In genomic region chr2:38583982-38584381, GRCm38 (mm10) we compare ENCODE assay signal across 18 mouse cellular contexts. TPM values are rescaled to one million over a fixed set of nuclear protein-coding genes. Genes with fewer than 3 reads are reported as not detected.
DNase-seq lines count a peak whose midpoint lies in the region; ATAC-seq and TF ChIP-seq lines count a peak whose summit lies in the region.
"Had no signal": no experiment of that assay in that cellular context is flagged by ENCODE, and none has a peak within 500 bp of the region (broad histone marks: within the 10 kb centered on the region; RNA-seq: fewer than 3 reads in every experiment).

No protein-coding gene starts in this region.

- no peak for TF ChIP-seq POLR2A in liver, adult 2 months (IDR thresholded peaks at IDR 0.05; ENCODE audit: extremely low read depth, insufficient read depth, low read length)

- TF ChIP-seq EP300 in liver, postnatal 0 days (IDR thresholded peaks at IDR 0.05; ENCODE audit: low read depth) = no peak

- H3K9ac ChIP-seq in liver, adult 2 months (ENCODE audit: low read depth, low read length) = no peak overlapping the region
- no peak overlapping the region for H3K9ac ChIP-seq in liver, postnatal 0 days (replicated peaks)
- no peak overlapping the region; the same call in none of the 2 replicates for H3K9ac ChIP-seq in forebrain, embryonic 11.5 days (ENCODE audit: low read length)
- no peak overlapping the region for H3K9ac ChIP-seq in hindbrain, embryonic 13.5 days
- no peak overlapping the region for H3K9ac ChIP-seq in midbrain, embryonic 16.5 days (ENCODE audit: low read depth, low read length)
- H3K9ac ChIP-seq: heart, embryonic 13.5 days; limb, embryonic 12.5 days had no signal

- H3K36me3 ChIP-seq in liver, adult 2 months (ENCODE audit: control insufficient read depth, insufficient read depth, low read length) = peaks cover 12% of the 10 kb centered on the region
- H3K36me3 ChIP-seq in liver, postnatal 0 days (replicated peaks; ENCODE audit: insufficient read depth, low read length) = peaks cover 45% of the 10 kb centered on the region
- H3K36me3 ChIP-seq in forebrain, embryonic 11.5 days (ENCODE audit: control insufficient read depth, insufficient read depth, low read length) = 0 out of 2 replicates have a peak, but pooled peaks cover under 1% of the 10 kb centered on the region
- peaks cover 29% of the 10 kb centered on the region for H3K36me3 ChIP-seq in hindbrain, embryonic 13.5 days
- H3K36me3 ChIP-seq in midbrain, embryonic 16.5 days (ENCODE audit: control insufficient read depth, insufficient read depth, low read length) = 0 out of 2 replicates have a peak, but pooled peaks cover under 1% of the 10 kb centered on the region

- no peaks in the 10 kb centered on the region for H3K27me3 ChIP-seq in liver, adult 2 months (ENCODE audit: control insufficient read depth, insufficient read depth, low read length)
- H3K27me3 ChIP-seq in liver, postnatal 0 days (ENCODE audit: insufficient read depth, low read length) = no peaks in the 10 kb centered on the region
- no peaks in the 10 kb centered on the region for H3K27me3 ChIP-seq in forebrain, embryonic 11.5 days (ENCODE audit: control insufficient read depth, insufficient read depth, low read length)
- no peaks in the 10 kb centered on the region for H3K27me3 ChIP-seq in hindbrain, embryonic 13.5 days
- H3K27me3 ChIP-seq in midbrain, embryonic 16.5 days (ENCODE audit: control insufficient read depth, insufficient read depth, low read depth, low read length) = no peaks in the 10 kb centered on the region
- H3K27me3 ChIP-seq: heart, embryonic 13.5 days; limb, embryonic 12.5 days; megakaryocyte, embryonic 14.5 days had no signal

- DNase-seq in liver, adult 2 months (ENCODE audit: extremely low read depth, low read depth, low spot score) = peak; percentile 36
- DNase-seq in liver, postnatal 0 days = no peak
- no peak for DNase-seq in forebrain, embryonic 11.5 days (ENCODE audit: low spot score)
- no peak for DNase-seq in layer of hippocampus, postnatal 14 days (ENCODE audit: low spot score in 2 of 2)
- DNase-seq in layer of hippocampus, adult 9-11 months = no peak
- DNase-seq: adrenal gland, adult 2 months; cerebellum, adult 11 months; heart, postnatal 36 days; lung, postnatal 14 days; right cerebral cortex, postnatal 25 days had no signal

- no peak for TF ChIP-seq CTCF in liver, adult 2 months (IDR thresholded peaks at IDR 0.05; ENCODE audit: low read depth, low read length)
- no peak for TF ChIP-seq CTCF in liver, postnatal 0 days (IDR thresholded peaks at IDR 0.05; ENCODE audit: low read depth)

- H3K27ac ChIP-seq in liver, adult 2 months (replicated peaks; ENCODE audit: insufficient read depth, low read depth, low read length) = no peak overlapping the region
- no peak overlapping the region for H3K27ac ChIP-seq in liver, postnatal 0 days (ENCODE audit: low read depth)
- peak overlapping the region; percentile 81 for H3K27ac ChIP-seq in forebrain, embryonic 11.5 days (ENCODE audit: low read depth, low read length)
- peak overlapping the region; percentile 80 for H3K27ac ChIP-seq in hindbrain, embryonic 13.5 days
- H3K27ac ChIP-seq in midbrain, embryonic 16.5 days (ENCODE audit: low read length) = peak overlapping the region; percentile 64
- H3K27ac ChIP-seq: heart, embryonic 13.5 days; stomach, postnatal 0 days had no signal

- H3K9me3 ChIP-seq in liver, postnatal 0 days (ENCODE audit: low read length) = no peaks in the 10 kb centered on the region
- H3K9me3 ChIP-seq in forebrain, embryonic 11.5 days (ENCODE audit: control insufficient read depth, low read length) = no peaks in the 10 kb centered on the region
- no peaks in the 10 kb centered on the region for H3K9me3 ChIP-seq in hindbrain, embryonic 13.5 days
- H3K9me3 ChIP-seq in midbrain, embryonic 16.5 days (replicated peaks; ENCODE audit: control insufficient read depth, low read length, poor library complexity, severe bottlenecking) = no peaks in the 10 kb centered on the region
- H3K9me3 ChIP-seq: heart, embryonic 13.5 days; limb, embryonic 12.5 days; megakaryocyte, embryonic 14.5 days had no signal

- H3K4me2 ChIP-seq in liver, postnatal 0 days (ENCODE audit: low read depth, low read length) = no peak overlapping the region
- H3K4me2 ChIP-seq in forebrain, embryonic 11.5 days (ENCODE audit: low read depth, low read length, severe bottlenecking) = no peak overlapping the region
- H3K4me2 ChIP-seq in hindbrain, embryonic 13.5 days = no peak overlapping the region
- H3K4me2 ChIP-seq in midbrain, embryonic 16.5 days (ENCODE audit: low read length) = no peak overlapping the region
- H3K4me2 ChIP-seq: heart, embryonic 13.5 days; limb, embryonic 12.5 days had no signal

- peaks cover 5% of the 10 kb centered on the region for H3K4me1 ChIP-seq in liver, adult 2 months (ENCODE audit: control insufficient read depth, insufficient read depth, low read length)
- H3K4me1 ChIP-seq in liver, postnatal 0 days (ENCODE audit: insufficient read depth) = no peaks in the 10 kb centered on the region
- peaks cover 31% of the 10 kb centered on the region for H3K4me1 ChIP-seq in forebrain, embryonic 11.5 days (replicated peaks; ENCODE audit: control insufficient read depth, insufficient read depth, low read length)
- peaks cover 54% of the 10 kb centered on the region for H3K4me1 ChIP-seq in hindbrain, embryonic 13.5 days (replicated peaks)
- H3K4me1 ChIP-seq in midbrain, embryonic 16.5 days (ENCODE audit: control insufficient read depth, insufficient read depth, low read length) = peaks cover 30% of the 10 kb centered on the region

- WGBS in liver, adult 2 months = 21% methylated on average over 2 of the region's 2 CpGs
- 68% methylated on average over 2 of the region's 2 CpGs for WGBS in liver, postnatal 0 days (ENCODE audit: insufficient replicate concordance)
- 81% methylated on average over 2 of the region's 2 CpGs for WGBS in forebrain, embryonic 11.5 days
- WGBS in hindbrain, embryonic 13.5 days = 61% methylated on average over 2 of the region's 2 CpGs
- WGBS in midbrain, embryonic 16.5 days = 50% methylated on average over 2 of the region's 2 CpGs

- H3K79me2 ChIP-seq in liver, adult 2 months (ENCODE audit: control insufficient read depth, insufficient read depth, low read length) = no peaks in the 10 kb centered on the region

- ATAC-seq in liver, postnatal 0 days = no peak
- ATAC-seq in forebrain, embryonic 11.5 days (replicated peaks; ENCODE audit: low FRiP score) = no peak
- ATAC-seq in hindbrain, embryonic 13.5 days (ENCODE audit: low FRiP score) = no peak
- 0 out of 2 replicates have a peak, but pooled peaks have one; percentile 26 for ATAC-seq in midbrain, embryonic 16.5 days
- ATAC-seq: intestine, postnatal 0 days had no signal

- no peak overlapping the region for H3K4me3 ChIP-seq in liver, adult 2 months (ENCODE audit: insufficient read depth, low read depth, low read length)
- no peak overlapping the region for H3K4me3 ChIP-seq in liver, postnatal 0 days (ENCODE audit: low read depth, low read length)
- H3K4me3 ChIP-seq in forebrain, embryonic 11.5 days (ENCODE audit: low read depth, low read length) = no peak overlapping the region
- no peak overlapping the region for H3K4me3 ChIP-seq in hindbrain, embryonic 13.5 days
- H3K4me3 ChIP-seq in midbrain, embryonic 16.5 days (ENCODE audit: low read depth, low read length) = no peak overlapping the region
- H3K4me3 ChIP-seq: erythroblast, embryonic 14.5 days; heart, embryonic 13.5 days; limb, embryonic 12.5 days; megakaryocyte, embryonic 14.5 days had no signal

RNA-seq across cellular contexts. Expression of gene Psmb7, which starts 59.9 kb away (rescaled TPM):
- 195 and 219 TPM in 2 replicates for total RNA-seq in liver, adult 2 months (2014; rRNA removed)
- 99.4 and 123 TPM in 2 replicates for polyA plus RNA-seq in liver, adult 2 months (2012; rRNA removed)
- 112 and 120 TPM in 2 replicates for polyA plus RNA-seq in liver, postnatal 0 days (2015; fragmentation: Nextera tagmentation; extraction: Ambion mirVana)
- 333 and 341 TPM in 2 replicates for polyA plus RNA-seq in forebrain, embryonic 11.5 days (2014; fragmentation: Nextera tagmentation; extraction: Ambion mirVana)
- 314 and 317 TPM in 2 replicates for polyA plus RNA-seq in hindbrain, embryonic 13.5 days (2015; fragmentation: Nextera tagmentation; extraction: Ambion mirVana)
- polyA plus RNA-seq in midbrain, embryonic 16.5 days (2015; fragmentation: Nextera tagmentation; extraction: Ambion mirVana) = 260 and 275 TPM in 2 replicates
- 100 to 1,000 TPM; 237 to 245 TPM for total RNA-seq in layer of hippocampus, postnatal 14 days (2021)

Comparison
In these comparisons a context has a peak if more than half of its experiments do, and no peak if none do; other contexts are left out.
1. H3K27ac ChIP-seq: peak in forebrain, embryonic 11.5 days (single experiment), hindbrain, embryonic 13.5 days (single experiment) and midbrain, embryonic 16.5 days (single experiment); none in liver, adult 2 months (single experiment) and liver, postnatal 0 days (single experiment).